Mouse (Mus musculus): ENCODE measurements around the gene Cilp. TPM values are rescaled to one million over a fixed set of nuclear protein-coding genes. Genes with fewer than 3 reads are reported as not detected.

Cilp gene
- polyA plus RNA-seq, 1 experiment from 2014 or later, result 0.08 TPM

DNA sequence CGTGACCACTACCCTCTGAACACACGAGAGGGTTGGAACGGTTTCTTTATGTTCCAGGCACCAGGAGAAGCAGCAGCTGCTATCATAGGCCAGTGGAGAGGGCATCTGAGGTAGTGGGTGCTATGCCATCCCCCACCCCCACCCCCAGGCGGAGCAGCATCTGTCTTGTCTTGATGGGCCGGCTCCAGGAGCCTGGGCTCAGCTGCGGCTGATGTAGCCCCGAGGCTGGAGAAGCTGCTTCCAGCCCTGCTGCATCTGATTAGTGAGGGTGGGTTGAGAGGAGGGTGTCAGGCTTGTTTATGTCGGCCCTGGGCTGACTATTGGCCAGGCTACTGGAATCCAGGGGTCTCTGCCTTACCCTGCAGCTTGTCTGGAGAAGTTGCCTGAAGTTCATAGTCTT lies 33.7 kb upstream of the Cilp start:
- H3K36me3 ChIP-seq (ENCODE audit: control insufficient read depth, insufficient read depth), result peaks cover 8% of the 10 kb centered on the region
- 65% methylated on average over 8 of the region's 8 CpGs for WGBS
- no peak overlapping the region for H3K4me3 ChIP-seq (ENCODE audit: low read length)
- no peak overlapping the region for H3K9ac ChIP-seq (ENCODE audit: low read length)
- no peaks in the 10 kb centered on the region for H3K4me1 ChIP-seq (ENCODE audit: control insufficient read depth, insufficient read depth, low read length)
- H3K9me3 ChIP-seq (replicated peaks; ENCODE audit: control insufficient read depth, low read length), result no peaks in the 10 kb centered on the region
- no peaks in the 10 kb centered on the region for H3K27me3 ChIP-seq (ENCODE audit: control insufficient read depth, insufficient read depth, low read length)
- H3K4me2 ChIP-seq (ENCODE audit: low read depth, low read length), result no peak overlapping the region
- no peak overlapping the region for H3K27ac ChIP-seq (ENCODE audit: low read length)
- ATAC-seq (replicated peaks; ENCODE audit: extremely low read depth, insufficient read depth, low FRiP score), result no peak

- ATAC-seq (replicated peaks; ENCODE audit: extremely low read depth, insufficient read depth, low FRiP score), result no peak
- Histone ChIP-seq H3K4me3 (ENCODE audit: low read length) (no peak overlapping the region), H3K9me3 (replicated peaks; ENCODE audit: control insufficient read depth, low read length) (no peaks in the 10 kb centered on the region), H3K9ac (ENCODE audit: low read length) (no peak overlapping the region), H3K4me1 (ENCODE audit: control insufficient read depth, insufficient read depth, low read length) (no peaks in the 10 kb centered on the region), H3K4me2 (ENCODE audit: low read depth, low read length) (no peak overlapping the region), H3K27me3 (ENCODE audit: control insufficient read depth, insufficient read depth, low read length) (no peaks in the 10 kb centered on the region), H3K27ac (ENCODE audit: low read length) (no peak overlapping the region), H3K36me3 (ENCODE audit: control insufficient read depth, insufficient read depth) (peaks cover 12% of the 10 kb centered on the region)
- WGBS, result 79% methylated on average over 9 of the region's 9 CpGs
Observed at GRCm38 (mm10) chr9:65233243-65233985, 31.6 kb upstream of the Cilp start.

DNA sequence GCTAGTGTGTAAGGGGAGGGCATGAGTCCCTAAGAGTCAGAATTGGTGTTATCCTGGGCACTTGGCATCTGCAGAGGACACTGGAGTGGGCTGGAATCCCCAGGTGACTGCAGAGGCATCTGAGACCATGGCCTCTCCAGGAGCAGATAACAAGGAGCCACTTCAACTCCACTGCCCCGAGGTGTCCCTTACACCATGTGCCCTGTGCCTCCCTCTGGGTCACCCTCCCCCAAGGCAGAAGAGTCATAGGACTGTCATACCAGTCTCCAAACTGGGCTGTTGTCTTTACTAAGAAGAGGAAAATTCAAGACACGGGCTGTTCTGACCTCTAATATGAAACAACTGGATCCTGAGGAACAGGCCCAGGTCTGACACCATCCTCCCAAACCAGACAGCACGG lies 30.2 kb upstream of the Cilp start:
- Histone ChIP-seq H3K27me3 (ENCODE audit: control insufficient read depth, insufficient read depth, low read length) (no peaks in the 10 kb centered on the region), H3K4me2 (ENCODE audit: low read depth, low read length) (no peak overlapping the region), H3K36me3 (ENCODE audit: control insufficient read depth, insufficient read depth) (peaks cover 12% of the 10 kb centered on the region), H3K9me3 (replicated peaks; ENCODE audit: control insufficient read depth, low read length) (no peaks in the 10 kb centered on the region), H3K27ac (ENCODE audit: low read length) (no peak overlapping the region), H3K9ac (ENCODE audit: low read length) (no peak overlapping the region), H3K4me1 (ENCODE audit: control insufficient read depth, insufficient read depth, low read length) (no peaks in the 10 kb centered on the region), H3K4me3 (ENCODE audit: low read length) (no peak overlapping the region)
- no peak for ATAC-seq (replicated peaks; ENCODE audit: extremely low read depth, insufficient read depth, low FRiP score)
- 75% methylated on average over 3 of the region's 3 CpGs for WGBS

DNA sequence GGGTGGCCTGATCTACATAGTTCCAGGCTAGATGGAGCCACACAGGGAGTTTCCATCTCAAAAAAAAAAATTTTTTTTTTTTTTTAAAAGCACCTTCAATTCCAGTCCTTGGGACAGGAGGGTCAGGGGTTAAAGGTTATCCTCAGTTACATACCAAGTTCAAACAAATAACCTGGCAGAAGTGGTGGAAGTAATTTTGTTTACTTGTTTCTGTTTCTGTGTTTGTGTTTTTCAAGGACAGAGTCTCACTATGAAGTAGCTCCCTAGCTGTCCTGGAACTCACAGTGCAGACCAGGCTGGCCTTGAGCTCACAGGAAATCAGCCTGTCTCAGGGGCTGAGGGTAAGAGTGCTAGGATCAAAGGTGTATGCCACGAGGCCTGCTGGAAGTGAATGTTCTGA lies 29.4 kb upstream of the Cilp start:
- Histone ChIP-seq H3K4me1 (ENCODE audit: control insufficient read depth, insufficient read depth, low read length) (no peaks in the 10 kb centered on the region), H3K27ac (ENCODE audit: low read length) (no peak overlapping the region), H3K9me3 (replicated peaks; ENCODE audit: control insufficient read depth, low read length) (no peaks in the 10 kb centered on the region), H3K9ac (ENCODE audit: low read length) (no peak overlapping the region), H3K27me3 (ENCODE audit: control insufficient read depth, insufficient read depth, low read length) (no peaks in the 10 kb centered on the region), H3K36me3 (ENCODE audit: control insufficient read depth, insufficient read depth) (peaks cover 10% of the 10 kb centered on the region), H3K4me2 (ENCODE audit: low read depth, low read length) (no peak overlapping the region), H3K4me3 (ENCODE audit: low read length) (no peak overlapping the region)
- ATAC-seq (replicated peaks; ENCODE audit: extremely low read depth, insufficient read depth, low FRiP score), result no peak
- WGBS, result 44% methylated on average over 1 of the region's 1 CpGs

GRCm38 (mm10) chr9:65237616-65238015 lies 27.4 kb upstream of the Cilp start:
- Histone ChIP-seq H3K9ac (ENCODE audit: low read length) (no peak overlapping the region), H3K4me3 (ENCODE audit: low read length) (no peak overlapping the region), H3K9me3 (replicated peaks; ENCODE audit: control insufficient read depth, low read length) (no peaks in the 10 kb centered on the region), H3K4me1 (ENCODE audit: control insufficient read depth, insufficient read depth, low read length) (no peaks in the 10 kb centered on the region), H3K27me3 (ENCODE audit: control insufficient read depth, insufficient read depth, low read length) (no peaks in the 10 kb centered on the region), H3K4me2 (ENCODE audit: low read depth, low read length) (no peak overlapping the region), H3K36me3 (ENCODE audit: control insufficient read depth, insufficient read depth) (peaks cover 10% of the 10 kb centered on the region), H3K27ac (ENCODE audit: low read length) (no peak overlapping the region)
- no peak for ATAC-seq (replicated peaks; ENCODE audit: extremely low read depth, insufficient read depth, low FRiP score)
- WGBS, result 61% methylated on average over 11 of the region's 11 CpGs

GRCm38 (mm10) chr9:65238191-65238760 lies 26.7 kb upstream of the Cilp start:
- no peak for ATAC-seq (replicated peaks; ENCODE audit: extremely low read depth, insufficient read depth, low FRiP score)
- H3K9me3 ChIP-seq (replicated peaks; ENCODE audit: control insufficient read depth, low read length), result no peaks in the 10 kb centered on the region
- H3K27ac ChIP-seq (ENCODE audit: low read length), result no peak overlapping the region
- H3K4me1 ChIP-seq (ENCODE audit: control insufficient read depth, insufficient read depth, low read length), result no peaks in the 10 kb centered on the region
- H3K4me2 ChIP-seq (ENCODE audit: low read depth, low read length), result no peak overlapping the region
- H3K9ac ChIP-seq (ENCODE audit: low read length), result no peak overlapping the region
- no peaks in the 10 kb centered on the region for H3K27me3 ChIP-seq (ENCODE audit: control insufficient read depth, insufficient read depth, low read length)
- WGBS, result 73% methylated on average over 13 of the region's 13 CpGs
- no peak overlapping the region for H3K4me3 ChIP-seq (ENCODE audit: low read length)
- H3K36me3 ChIP-seq (ENCODE audit: control insufficient read depth, insufficient read depth), result peaks cover 7% of the 10 kb centered on the region

DNA sequence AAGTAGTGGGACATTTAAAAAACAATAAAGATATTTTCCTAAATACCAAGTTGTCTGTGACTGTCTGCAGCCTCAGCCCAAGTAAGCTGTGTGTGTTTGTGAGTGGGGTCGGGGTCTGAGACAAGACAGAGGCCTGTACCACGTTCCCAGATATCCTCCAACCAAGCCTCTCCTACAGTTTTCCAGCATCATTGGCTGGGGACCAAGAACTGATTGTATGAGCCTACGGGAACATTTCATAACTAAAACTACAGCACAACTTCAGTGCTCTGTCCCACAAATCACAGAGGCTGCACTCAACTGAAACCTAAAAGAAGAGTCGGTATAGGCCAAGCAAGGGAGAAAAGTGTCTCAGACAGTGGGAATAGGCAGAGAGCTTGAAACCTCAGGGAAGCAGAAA lies 25.8 kb upstream of the Cilp start:
- peaks cover 7% of the 10 kb centered on the region for H3K36me3 ChIP-seq (ENCODE audit: control insufficient read depth, insufficient read depth)
- no peak overlapping the region for H3K4me3 ChIP-seq (ENCODE audit: low read length)
- no peaks in the 10 kb centered on the region for H3K9me3 ChIP-seq (replicated peaks; ENCODE audit: control insufficient read depth, low read length)
- WGBS, result 77% methylated on average over 4 of the region's 4 CpGs
- H3K4me1 ChIP-seq (ENCODE audit: control insufficient read depth, insufficient read depth, low read length), result no peaks in the 10 kb centered on the region
- H3K27ac ChIP-seq (ENCODE audit: low read length), result no peak overlapping the region
- no peak overlapping the region for H3K9ac ChIP-seq (ENCODE audit: low read length)
- no peak for ATAC-seq (replicated peaks; ENCODE audit: extremely low read depth, insufficient read depth, low FRiP score)
- H3K27me3 ChIP-seq (ENCODE audit: control insufficient read depth, insufficient read depth, low read length), result no peaks in the 10 kb centered on the region
- H3K4me2 ChIP-seq (ENCODE audit: low read depth, low read length), result no peak overlapping the region

- no peaks in the 10 kb centered on the region for H3K9me3 ChIP-seq (replicated peaks; ENCODE audit: control insufficient read depth, low read length)
- no peaks in the 10 kb centered on the region for H3K4me1 ChIP-seq (ENCODE audit: control insufficient read depth, insufficient read depth, low read length)
- no peak overlapping the region for H3K9ac ChIP-seq (ENCODE audit: low read length)
- H3K27me3 ChIP-seq (ENCODE audit: control insufficient read depth, insufficient read depth, low read length), result no peaks in the 10 kb centered on the region
- WGBS, result 89% methylated on average over 5 of the region's 5 CpGs
- no peak overlapping the region for H3K4me3 ChIP-seq (ENCODE audit: low read length)
- H3K36me3 ChIP-seq (ENCODE audit: control insufficient read depth, insufficient read depth), result peaks cover 7% of the 10 kb centered on the region
- H3K27ac ChIP-seq (ENCODE audit: low read length), result no peak overlapping the region
- no peak overlapping the region for H3K4me2 ChIP-seq (ENCODE audit: low read depth, low read length)
- ATAC-seq (replicated peaks; ENCODE audit: extremely low read depth, insufficient read depth, low FRiP score), result no peak
Observed at GRCm38 (mm10) chr9:65239731-65240130, 25.2 kb upstream of the Cilp start.

DNA sequence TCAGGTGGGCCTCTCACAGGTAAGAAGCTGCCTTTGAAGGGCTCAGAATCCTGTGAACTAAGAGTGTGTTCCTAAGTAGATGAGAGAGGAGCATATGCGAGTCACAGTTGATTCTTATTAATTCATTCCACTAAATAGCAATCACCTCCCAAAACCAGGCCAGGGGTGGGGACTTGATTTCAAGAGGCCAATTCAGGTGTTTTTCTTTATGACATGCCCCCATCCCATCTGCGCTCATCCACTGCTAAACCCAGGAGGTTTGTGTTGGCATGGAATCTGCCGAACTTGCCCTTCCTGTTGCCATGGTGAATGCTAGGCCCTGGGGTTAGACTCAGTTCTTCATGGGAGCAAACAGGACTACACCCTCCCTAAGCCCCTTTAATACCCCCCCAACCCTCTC lies 24.4 kb upstream of the Cilp start:
- 83% methylated on average over 3 of the region's 3 CpGs for WGBS

More for the DNA sequence above, 24.4 kb upstream of the Cilp start:
- Histone ChIP-seq H3K36me3 (ENCODE audit: control insufficient read depth, insufficient read depth) (peaks cover 7% of the 10 kb centered on the region), H3K9ac (ENCODE audit: low read length) (no peak overlapping the region), H3K4me2 (ENCODE audit: low read depth, low read length) (no peak overlapping the region), H3K27ac (ENCODE audit: low read length) (no peak overlapping the region), H3K4me3 (ENCODE audit: low read length) (no peak overlapping the region), H3K9me3 (replicated peaks; ENCODE audit: control insufficient read depth, low read length) (no peaks in the 10 kb centered on the region), H3K4me1 (ENCODE audit: control insufficient read depth, insufficient read depth, low read length) (no peaks in the 10 kb centered on the region), H3K27me3 (ENCODE audit: control insufficient read depth, insufficient read depth, low read length) (no peaks in the 10 kb centered on the region)
- no peak for ATAC-seq (replicated peaks; ENCODE audit: extremely low read depth, insufficient read depth, low FRiP score)
